Mouse (Mus musculus): Measurements from ENCODE around the gene Apoc3.

Apoc3 gene

DNA sequence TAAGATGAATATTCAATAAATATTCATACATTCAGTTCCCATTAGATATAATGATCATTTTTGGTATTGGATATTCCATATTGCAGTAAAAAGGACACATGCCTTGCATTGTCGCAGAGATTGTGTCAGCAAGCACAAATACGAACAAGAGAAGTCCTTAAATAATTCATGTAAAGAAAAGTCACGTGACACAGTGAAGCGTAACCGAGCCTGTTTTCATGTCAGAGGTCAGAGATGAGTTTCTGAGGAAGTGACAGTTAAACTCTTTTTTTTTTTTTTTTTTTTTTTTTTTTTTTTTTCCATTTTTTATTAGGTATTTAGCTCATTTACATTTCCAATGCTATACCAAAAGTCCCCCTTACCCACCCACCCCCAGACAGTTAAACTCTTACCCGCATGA is 42.8 kb downstream of the Apoc3 start:
- no peak for DNase-seq (ENCODE audit: low read depth)

DNA sequence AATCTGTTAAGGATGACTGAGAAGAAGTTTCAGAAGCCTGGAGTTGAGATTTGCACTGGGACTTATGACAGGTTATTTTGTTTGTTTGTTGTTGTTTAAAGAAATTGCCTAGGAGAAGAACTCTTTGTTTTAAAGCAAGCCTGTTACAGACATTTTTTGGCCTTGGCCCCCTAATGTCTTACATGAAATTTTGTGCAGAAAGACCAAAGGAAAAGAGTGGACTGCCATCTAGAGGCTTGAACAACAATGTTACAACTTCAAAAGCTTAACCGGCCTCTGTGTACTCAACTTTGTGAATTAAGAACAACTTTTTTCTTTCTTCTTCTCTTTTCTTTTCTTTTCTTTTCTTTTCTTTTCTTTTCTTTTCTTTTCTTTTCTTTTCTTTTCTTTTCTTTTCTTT is 43.8 kb downstream of the Apoc3 start:
- no peak for DNase-seq (ENCODE audit: low read depth)

DNA sequence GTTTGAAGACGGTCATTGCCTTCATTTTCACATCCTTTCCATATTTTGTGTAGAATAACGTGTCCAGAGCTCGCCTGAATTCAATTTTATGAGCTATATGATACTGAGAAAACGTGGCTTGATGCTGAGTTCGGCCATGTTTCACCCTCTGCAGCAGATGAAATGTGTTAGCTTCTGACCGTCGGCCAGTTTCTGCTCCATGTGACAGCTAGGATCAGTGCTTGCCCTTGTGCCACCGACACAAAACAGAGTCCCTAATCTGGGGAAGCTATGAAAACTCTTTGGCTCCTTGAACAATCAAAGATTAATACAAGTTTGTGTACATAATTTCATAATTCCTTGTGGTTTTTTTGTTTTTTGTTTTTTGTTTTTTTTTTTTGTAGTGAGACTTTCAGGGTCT is 44.2 kb downstream of the Apoc3 start:
- no peak for DNase-seq (ENCODE audit: low read depth)

DNA sequence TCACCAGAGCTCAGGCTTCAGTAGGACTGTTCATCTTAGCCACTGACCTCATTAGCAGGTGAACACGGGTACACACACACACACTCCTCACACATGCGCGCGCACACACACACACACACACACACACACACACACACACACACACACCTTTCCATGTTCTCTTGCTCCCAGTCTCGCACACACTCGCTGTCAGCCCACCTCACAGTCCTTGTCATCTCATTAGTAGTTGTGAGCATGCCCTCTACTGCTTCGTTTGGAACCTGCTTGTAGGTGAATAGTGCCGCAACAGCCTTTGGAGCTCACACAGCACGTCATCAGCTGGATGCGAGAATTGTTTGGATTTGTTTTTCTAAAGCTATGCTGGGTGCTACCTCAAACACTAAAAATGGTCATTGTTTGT is 46.1 kb downstream of the Apoc3 start:
- DNase-seq (ENCODE audit: low read depth), result no peak

DNA sequence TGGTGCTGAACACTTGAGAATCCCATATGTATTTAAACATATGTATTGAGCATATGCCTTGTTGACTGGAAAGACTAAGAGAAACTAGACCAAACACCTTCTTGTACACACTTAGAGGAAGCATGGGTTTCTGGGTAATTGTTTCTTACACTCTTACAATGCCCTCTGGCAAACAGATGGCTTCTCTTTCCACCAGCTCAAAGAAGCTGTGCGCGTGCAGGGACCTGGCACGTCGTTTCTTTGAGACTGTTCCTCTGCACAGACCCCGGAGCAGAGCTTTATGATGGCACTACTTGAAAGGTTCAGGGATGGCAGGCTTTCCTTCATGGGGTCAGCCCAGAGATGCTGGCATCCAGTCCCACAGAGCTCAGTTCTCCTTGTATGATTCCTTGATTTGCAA is 46.5 kb downstream of the Apoc3 start:
- no peak for DNase-seq (ENCODE audit: low read depth)

DNA sequence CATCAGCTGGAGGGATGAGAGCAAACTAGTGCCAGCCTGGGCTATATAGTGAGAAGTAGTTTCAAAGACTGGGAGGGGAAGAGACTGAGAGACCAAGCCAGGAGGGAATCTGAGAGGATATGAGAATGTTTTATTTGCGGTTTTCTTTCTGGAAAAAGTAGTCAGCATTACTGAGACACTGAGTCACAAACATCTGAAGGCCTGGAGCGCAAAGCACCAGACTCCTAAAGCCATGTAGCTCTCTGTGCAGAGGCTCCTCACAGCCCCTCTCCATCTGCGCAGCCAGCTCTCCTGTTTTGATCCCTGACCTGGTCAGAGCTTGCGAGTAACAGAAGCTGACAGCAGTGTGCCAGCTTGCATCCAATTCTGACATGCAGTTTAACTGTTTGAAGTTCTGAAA is 47.1 kb downstream of the Apoc3 start:
- DNase-seq (ENCODE audit: low read depth), result no peak

DNA sequence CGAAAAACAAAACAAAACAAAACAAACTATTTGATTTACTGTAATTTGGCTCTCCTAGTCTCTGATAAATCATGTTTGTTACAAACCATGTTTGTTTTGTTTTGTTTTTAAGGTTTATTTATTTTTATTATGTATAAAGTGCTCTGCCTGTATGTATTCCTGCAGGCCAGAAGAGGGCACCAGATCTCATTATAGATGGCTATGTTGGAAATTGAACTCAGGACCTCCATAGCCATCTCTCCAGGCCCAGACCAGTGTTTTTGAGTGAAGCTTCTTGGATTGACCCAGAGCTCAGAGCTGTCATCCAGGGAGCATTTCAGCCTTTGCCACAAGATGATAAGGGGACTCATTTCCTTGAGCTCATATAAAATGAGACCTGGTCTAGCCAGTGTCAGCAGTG is 49.0 kb downstream of the Apoc3 start:
- no peak for DNase-seq (ENCODE audit: low read depth)

DNA sequence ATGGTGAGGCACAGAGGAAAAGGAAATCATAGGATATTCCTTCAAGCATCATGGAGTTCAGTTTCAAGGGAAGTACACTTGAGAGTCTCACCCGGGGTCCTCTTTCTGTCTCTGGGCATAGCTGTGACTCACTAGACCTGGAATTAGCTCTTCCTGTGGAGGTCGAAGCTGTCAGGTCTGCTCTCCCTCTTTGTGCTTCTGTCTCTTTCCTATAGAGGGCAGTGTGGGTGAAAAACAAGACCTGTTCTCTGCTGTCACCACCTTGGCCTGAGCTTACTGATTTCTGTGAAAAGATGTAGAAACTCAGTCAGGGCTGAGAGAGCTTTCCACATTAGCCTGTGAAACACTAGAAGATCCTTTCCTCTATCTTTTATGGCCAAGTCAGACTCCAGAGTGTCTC is 50.2 kb downstream of the Apoc3 start:
- no peak for DNase-seq (ENCODE audit: low read depth)

DNA sequence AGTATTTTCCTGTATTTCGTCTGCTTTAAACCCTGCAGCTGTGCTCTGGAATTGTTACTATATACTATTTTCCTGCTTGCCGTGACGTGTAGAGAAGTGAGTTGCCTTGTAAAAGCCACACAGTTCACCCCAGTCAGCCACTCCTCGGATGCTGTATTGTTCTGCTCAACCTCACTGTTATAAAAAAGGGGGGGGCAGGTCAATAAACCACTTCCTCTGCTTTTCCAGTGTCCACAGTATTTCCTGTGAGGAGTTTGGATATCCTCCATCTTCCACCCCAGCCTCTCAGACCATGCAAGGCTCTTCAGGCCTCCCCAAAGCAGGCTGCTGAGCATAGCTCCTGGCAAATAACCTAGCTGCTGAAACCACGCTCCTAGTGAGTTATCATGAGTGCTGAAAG is 50.9 kb downstream of the Apoc3 start:
- DNase-seq (ENCODE audit: low read depth), result no peak

Data from c-Kit-positive CD71-positive TER-119-negative erythroid progenitor cells, embryonic 14.5 days (primary cell).